Mouse (Mus musculus) embryonic facial prominence, embryonic 14.5 days (tissue): ENCODE results near the gene Eci1. TPM values are rescaled to one million over a fixed set of nuclear protein-coding genes. Genes with fewer than 3 reads are reported as not detected.

Experiments used
- ATAC-seq: fragments of 200-750 bp; cut with Nextera tagmentation; 2 replicates; pipeline ENCODE4 v1.8.0; 2017; ENCODE audit warnings: low read depth, moderate number of reproducible peaks, moderate TSS enrichment
- DNase-seq: peaks from one replicate; pipeline ENCODE4 v3.0.0-alpha.2; 2015; ENCODE audit warnings: low spot score
- H3K27ac ChIP-seq: fragments of 300-500 bp; sonication (generic); replicated peaks from 2 replicates; pipeline ENCODE4 v1.5.1; 2014; ENCODE audit warnings: low read depth, mild to moderate bottlenecking, low read length, moderate library complexity
- H3K27me3 ChIP-seq: fragments of 300-500 bp; sonication (generic); replicated peaks from 2 replicates; pipeline ENCODE4 v1.6.1; 2014; ENCODE audit warnings: low read length; ENCODE audit not compliant: control insufficient read depth, insufficient read depth
- H3K36me3 ChIP-seq: fragments of 300-500 bp; sonication (generic); 2 replicates; pipeline ENCODE4 v1.6.1; 2014; ENCODE audit warnings: low read length, mixed read lengths; ENCODE audit not compliant: control insufficient read depth, insufficient read depth
- H3K4me1 ChIP-seq: fragments of 300-500 bp; sonication (generic); 2 replicates; pipeline ENCODE4 v1.6.1; 2014; ENCODE audit warnings: antibody characterized with exemption, low read length; ENCODE audit not compliant: control insufficient read depth, insufficient read depth
- H3K4me2 ChIP-seq: fragments of 300-500 bp; sonication (generic); 2 replicates; pipeline ENCODE4 v1.6.1; 2014; ENCODE audit warnings: low read depth, mild to moderate bottlenecking, low read length, moderate library complexity, mixed read lengths
- H3K4me3 ChIP-seq: fragments of 300-500 bp; sonication (generic); 2 replicates; pipeline ENCODE4 v1.5.1; 2014; ENCODE audit warnings: low read depth, mild to moderate bottlenecking, low read length
- H3K9ac ChIP-seq: fragments of 300-500 bp; sonication (generic); 2 replicates; pipeline ENCODE4 v1.6.1; 2014; ENCODE audit warnings: low read depth, mild to moderate bottlenecking, low read length, moderate library complexity, mixed read lengths
- H3K9me3 ChIP-seq: fragments of 300-500 bp; sonication (generic); 2 replicates; pipeline ENCODE4 v1.6.1; 2016; ENCODE audit warnings: low read length; ENCODE audit not compliant: control insufficient read depth
- WGBS: fragments of 180-500 bp; shearing (Covaris S2); extraction: QIAGEN DNeasy Blood & Tissue Kit; methylation state at CpG from one replicate; pipeline ENCODE4 v1.1.7; 2014; 5-methylcytosine and 5-hydroxymethylcytosine counted together
- polyA plus RNA-seq: library from polyadenylated mRNA; unstranded; fragments of >200 nt; fragmentation: Nextera tagmentation; extraction: Ambion mirVana; gene quantifications from 2 replicates; pipeline ENCODE4 v1.2.1, GENCODE M21; 2014

The Eci1 gene
- polyA plus RNA-seq, 1 experiment from 2014 or later: 57.6 TPM

- ATAC-seq (no peak), DNase-seq (no peak)
- Histone ChIP-seq H3K36me3 (peaks cover 40% of the 10 kb centered on the region), H3K4me2 (0 out of 2 replicates have a peak within 1 kb of the TSS, but pooled peaks have one; percentile 96), H3K9ac (no peak within 1 kb of the TSS; the same call in 1 of the 2 replicates), H3K4me3 (no peak within 1 kb of the TSS), H3K4me1 (peaks cover 20% of the 10 kb centered on the region), H3K27me3 (no peaks in the 10 kb centered on the region), H3K27ac (no peak within 1 kb of the TSS), H3K9me3 (no peaks in the 10 kb centered on the region)
- 51% methylated on average over 5 of the region's 6 CpGs for WGBS
Observed at GRCm38 (mm10) chr17:24473612-24474275, 47.3 kb downstream of the Eci1 start, which contains the start of gene Bricd5. Gene Bricd5, plus strand, starts transcription at chr17:24473884.

- ATAC-seq (no peak), DNase-seq (peak; percentile 56)
- Histone ChIP-seq H3K36me3 (peaks cover 40% of the 10 kb centered on the region), H3K4me3 (no peak overlapping the region), H3K27ac (no peak overlapping the region), H3K27me3 (no peaks in the 10 kb centered on the region), H3K4me1 (peaks cover 20% of the 10 kb centered on the region), H3K9ac (no peak overlapping the region), H3K4me2 (no peak overlapping the region), H3K9me3 (no peaks in the 10 kb centered on the region)
- 58% methylated on average over 5 of the region's 5 CpGs for WGBS
Observed at GRCm38 (mm10) chr17:24474557-24474956, 48.1 kb downstream of the Eci1 start.

GRCm38 (mm10) chr17:24475586-24475985, 49.1 kb downstream of the Eci1 start:
- Histone ChIP-seq H3K9ac (no peak overlapping the region), H3K4me1 (peaks cover 20% of the 10 kb centered on the region), H3K36me3 (peaks cover 40% of the 10 kb centered on the region), H3K9me3 (no peaks in the 10 kb centered on the region), H3K27ac (no peak overlapping the region), H3K4me2 (no peak overlapping the region), H3K27me3 (no peaks in the 10 kb centered on the region), H3K4me3 (no peak overlapping the region)
- DNase-seq: no peak
- 88% methylated on average over 6 of the region's 6 CpGs for WGBS
- no peak for ATAC-seq

- WGBS: 91% methylated on average over 10 of the region's 10 CpGs
- H3K36me3 ChIP-seq: peaks cover 40% of the 10 kb centered on the region
- H3K4me1 ChIP-seq: peaks cover 19% of the 10 kb centered on the region
Observed at GRCm38 (mm10) chr17:24476022-24476776, 49.8 kb downstream of the Eci1 start.

GRCm38 (mm10) chr17:24477053-24477984, 50.9 kb downstream of the Eci1 start:
- H3K4me3 ChIP-seq: peak overlapping the region; percentile 83; the same call in 1 of the 2 replicates
- no peak overlapping the region for H3K4me2 ChIP-seq
- no peak overlapping the region for H3K9ac ChIP-seq
- 93% methylated on average over 20 of the region's 20 CpGs for WGBS
- DNase-seq (no peak), ATAC-seq (no peak)
- H3K9me3 ChIP-seq: no peaks in the 10 kb centered on the region
- H3K4me1 ChIP-seq: peaks cover 9% of the 10 kb centered on the region
- peaks cover 40% of the 10 kb centered on the region for H3K36me3 ChIP-seq
- H3K27me3 ChIP-seq: no peaks in the 10 kb centered on the region
- H3K27ac ChIP-seq: no peak overlapping the region

More at GRCm38 (mm10) chr17:24476022-24476776, 49.8 kb downstream of the Eci1 start:
- H3K27me3 ChIP-seq: no peaks in the 10 kb centered on the region
- H3K27ac ChIP-seq: no peak overlapping the region
- DNase-seq (no peak), ATAC-seq (no peak)
- H3K4me3 ChIP-seq: no peak overlapping the region
- no peaks in the 10 kb centered on the region for H3K9me3 ChIP-seq
- H3K4me2 ChIP-seq: no peak overlapping the region
- H3K9ac ChIP-seq: no peak overlapping the region

- WGBS: 52% methylated on average over 11 of the region's 11 CpGs
- ATAC-seq: no peak
- no peak for DNase-seq
Observed at GRCm38 (mm10) chr17:24477985-24478600, 51.7 kb downstream of the Eci1 start.

GRCm38 (mm10) chr17:24478663-24479380, 52.4 kb downstream of the Eci1 start, which contains the start of gene Mlst8:
Gene Mlst8, minus strand, starts transcription at chr17:24479078.
- DNase-seq (peak; percentile 97), ATAC-seq (peak; percentile 95)
- H3K36me3 ChIP-seq: peaks cover 36% of the 10 kb centered on the region
- 0% methylated on average over 44 of the region's 48 CpGs for WGBS
- no peaks in the 10 kb centered on the region for H3K27me3 ChIP-seq
- H3K4me3 ChIP-seq: peak within 1 kb of the TSS; percentile 83
- no peaks in the 10 kb centered on the region for H3K9me3 ChIP-seq
- peak within 1 kb of the TSS; percentile 92 for H3K9ac ChIP-seq
- peak within 1 kb of the TSS; percentile 87 for H3K4me2 ChIP-seq
- H3K27ac ChIP-seq: peak within 1 kb of the TSS; percentile 91
- H3K4me1 ChIP-seq: peaks cover 7% of the 10 kb centered on the region

More at GRCm38 (mm10) chr17:24477985-24478600, 51.7 kb downstream of the Eci1 start:
- Histone ChIP-seq H3K4me3 (peak overlapping the region; percentile 83), H3K9me3 (no peaks in the 10 kb centered on the region), H3K9ac (peak overlapping the region; percentile 92), H3K36me3 (peaks cover 40% of the 10 kb centered on the region), H3K4me2 (peak overlapping the region; percentile 87), H3K27me3 (no peaks in the 10 kb centered on the region), H3K27ac (peak overlapping the region; percentile 91), H3K4me1 (peaks cover 7% of the 10 kb centered on the region)
